8 mouse cellular contexts compared by ENCODE assay signal in the genomic region with DNA sequence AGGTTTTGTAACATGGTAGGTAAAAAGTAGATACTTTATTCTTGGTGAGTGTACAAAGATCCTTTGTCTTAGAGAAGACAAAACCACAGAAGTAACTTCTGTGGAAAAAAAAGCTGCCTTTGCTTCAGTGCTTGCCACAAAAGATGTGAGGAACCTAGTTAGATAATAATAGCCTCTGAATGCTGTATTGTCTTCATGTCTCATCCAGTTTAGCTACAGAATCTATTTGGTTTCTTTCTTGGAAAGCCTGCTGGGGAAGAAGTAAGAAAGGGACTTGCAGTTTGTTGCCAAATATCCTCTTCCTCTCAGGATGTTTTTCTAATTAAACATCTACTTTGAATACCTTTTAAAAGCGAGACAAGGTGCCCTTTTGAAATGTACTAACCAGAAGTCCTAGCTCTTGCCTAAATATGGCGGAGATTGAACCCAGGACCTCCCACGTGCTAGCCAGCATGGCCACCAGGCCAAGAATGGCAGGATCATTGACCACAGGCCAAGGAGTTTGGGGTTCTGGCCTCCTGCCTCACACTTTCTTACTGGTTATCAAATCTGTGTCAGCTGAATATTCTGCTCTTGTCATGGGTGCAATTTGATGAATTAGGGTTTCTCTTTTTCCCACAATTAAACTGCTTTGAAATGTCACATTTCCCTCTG. TPM values are rescaled to one million over a fixed set of nuclear protein-coding genes. Genes with fewer than 3 reads are reported as not detected.
A peak's percentile ranks its signal among the peaks of the same experiment; 100 is the strongest.
DNase-seq lines count a peak whose midpoint lies in the region; ATAC-seq and TF ChIP-seq lines count a peak whose summit lies in the region.

No protein-coding gene starts in this region.

- DNase-seq in adipocyte (ENCODE audit: low spot score), result peak; percentile 54
- DNase-seq in limb, embryonic 14.5 days (ENCODE audit: low spot score), result no peak
- no peak for DNase-seq in right cerebral cortex, adult 2 months (ENCODE audit: low spot score in 2 of 2)
- no peak for DNase-seq in thymus, postnatal 4 days

- H3K4me1 ChIP-seq in erythroblast, embryonic 14.5 days (ENCODE audit: control insufficient read depth), result peaks cover 57% of the 10 kb centered on the region
- peaks cover 10 to 48% of the 10 kb centered on the region in 2 experiments for H3K4me1 ChIP-seq in heart, embryonic 14.5 days (ENCODE audit: control insufficient read depth in 2 of 2, insufficient read depth in 2 of 2, low read length in 2 of 2)
- peaks cover 42% of the 10 kb centered on the region for H3K4me1 ChIP-seq in limb, embryonic 14.5 days (ENCODE audit: control insufficient read depth, insufficient read depth, low read length)
- H3K4me1 ChIP-seq in stomach, embryonic 16.5 days (ENCODE audit: control insufficient read depth, insufficient read depth, low read length), result peaks cover 46% of the 10 kb centered on the region

- peak overlapping the region; percentile 80 to 99 for H3K27ac ChIP-seq in heart, embryonic 14.5 days (replicated peaks in 1 of 2; ENCODE audit: control insufficient read depth in 1 of 2, insufficient read depth in 1 of 2, low read depth in 2 of 2, low read length in 2 of 2)
- H3K27ac ChIP-seq in limb, embryonic 14.5 days (replicated peaks; ENCODE audit: low read depth, low read length), result peak overlapping the region; percentile 99
- H3K27ac ChIP-seq in stomach, embryonic 16.5 days (ENCODE audit: low read length), result peak overlapping the region; percentile 97

- no peak for ATAC-seq in erythroblast, adult 5-6 weeks (replicated peaks; ENCODE audit: low FRiP score, poor library complexity, severe bottlenecking)
- ATAC-seq in heart, embryonic 14.5 days (ENCODE audit: insufficient number of reproducible peaks, insufficient read depth, low FRiP score, low read depth), result no peak
- ATAC-seq in limb, embryonic 14.5 days (ENCODE audit: low FRiP score, low read depth), result no peak
- no peak for ATAC-seq in stomach, embryonic 16.5 days (ENCODE audit: insufficient read depth, low FRiP score)

- H3K4me3 ChIP-seq in erythroblast, embryonic 14.5 days (replicated peaks), result peak overlapping the region; percentile 90
- H3K4me3 ChIP-seq in heart, embryonic 14.5 days (ENCODE audit: control insufficient read depth in 1 of 2, insufficient read depth in 1 of 2, low read depth in 1 of 2, low read length in 2 of 2), result peak overlapping the region; percentile 64 to 96
- peak overlapping the region; percentile 80 for H3K4me3 ChIP-seq in limb, embryonic 14.5 days (replicated peaks; ENCODE audit: low read length)
- peak overlapping the region; percentile 72 for H3K4me3 ChIP-seq in stomach, embryonic 16.5 days (replicated peaks; ENCODE audit: low read length)

- no peaks in the 10 kb centered on the region for H3K9me3 ChIP-seq in erythroblast, embryonic 14.5 days (ENCODE audit: control insufficient read depth, low read length)
- H3K9me3 ChIP-seq in heart, embryonic 14.5 days (ENCODE audit: control insufficient read depth, low read length), result no peaks in the 10 kb centered on the region
- H3K9me3 ChIP-seq in limb, embryonic 14.5 days (ENCODE audit: control insufficient read depth, low read length), result no peaks in the 10 kb centered on the region
- no peaks in the 10 kb centered on the region for H3K9me3 ChIP-seq in stomach, embryonic 16.5 days (replicated peaks; ENCODE audit: control insufficient read depth, low read length)

- H3K36me3 ChIP-seq in erythroblast, embryonic 14.5 days (ENCODE audit: control insufficient read depth), result peaks cover 43% of the 10 kb centered on the region
- peaks cover 49% of the 10 kb centered on the region for H3K36me3 ChIP-seq in heart, embryonic 14.5 days (ENCODE audit: control insufficient read depth, insufficient read depth, low read length)
- peaks cover 47% of the 10 kb centered on the region for H3K36me3 ChIP-seq in limb, embryonic 14.5 days (ENCODE audit: control insufficient read depth, insufficient read depth, low read length)
- peaks cover 25% of the 10 kb centered on the region for H3K36me3 ChIP-seq in stomach, embryonic 16.5 days (ENCODE audit: control insufficient read depth, insufficient read depth, low read length)

- no peaks in the 10 kb centered on the region for H3K27me3 ChIP-seq in erythroblast, embryonic 14.5 days (ENCODE audit: control insufficient read depth)
- H3K27me3 ChIP-seq in heart, embryonic 14.5 days (ENCODE audit: control insufficient read depth, insufficient read depth, low read length), result no peaks in the 10 kb centered on the region
- H3K27me3 ChIP-seq in limb, embryonic 14.5 days (ENCODE audit: control insufficient read depth, insufficient read depth, low read length), result no peaks in the 10 kb centered on the region
- no peaks in the 10 kb centered on the region for H3K27me3 ChIP-seq in stomach, embryonic 16.5 days (ENCODE audit: control insufficient read depth, insufficient read depth, low read length)

- H3K9ac ChIP-seq in heart, embryonic 14.5 days (ENCODE audit: low read length), result peak overlapping the region; percentile 99
- peak overlapping the region; percentile 82 for H3K9ac ChIP-seq in limb, embryonic 14.5 days (ENCODE audit: low read depth, low read length, severe bottlenecking)
- H3K9ac ChIP-seq in stomach, embryonic 16.5 days (ENCODE audit: low read length), result peak overlapping the region; percentile 83

- H3K4me2 ChIP-seq in heart, embryonic 14.5 days (ENCODE audit: low read length), result peak overlapping the region; percentile 71
- peak overlapping the region; percentile 57 for H3K4me2 ChIP-seq in limb, embryonic 14.5 days (replicated peaks; ENCODE audit: low read depth, low read length, severe bottlenecking)
- H3K4me2 ChIP-seq in stomach, embryonic 16.5 days (ENCODE audit: low read depth, low read length), result peak overlapping the region; percentile 89

- WGBS in heart, embryonic 14.5 days, result 5% methylated on average over 3 of the region's 3 CpGs
- 4% methylated on average over 3 of the region's 3 CpGs for WGBS in limb, embryonic 14.5 days
- 8% methylated on average over 3 of the region's 3 CpGs for WGBS in stomach, embryonic 16.5 days

- no peak for TF ChIP-seq POLR2A in limb, embryonic 14.5 days (IDR thresholded peaks at IDR 0.05; ENCODE audit: borderline replicate concordance, extremely low read depth, insufficient read depth, insufficient read length)

RNA-seq across cellular contexts. Expression of a gene that starts 2.0 kb away (rescaled TPM):
- 25.2 and 47.2 TPM in 2 replicates for polyA plus RNA-seq in erythroblast, embryonic 14.5 days (2012)
- 111 and 119 TPM in 2 replicates for total RNA-seq in erythroblast, adult 5-6 weeks (2015; ENCODE audit: low replicate concordance)
- total RNA-seq in erythroblast, adult 5-6 weeks (2017; ENCODE audit: low replicate concordance), result 73.2 and 74.7 TPM in 2 replicates
- 1,771 and 1,859 TPM in 2 replicates for polyA plus RNA-seq in heart, embryonic 14.5 days (2014; fragmentation: Nextera tagmentation; extraction: Ambion mirVana)
- polyA plus RNA-seq in limb, embryonic 14.5 days (2012; rRNA removed), result 675 and 907 TPM in 2 replicates
- polyA plus RNA-seq in limb, embryonic 14.5 days (2014; fragmentation: Nextera tagmentation; extraction: Ambion mirVana), result 1,291 and 1,302 TPM in 2 replicates
- polyA plus RNA-seq in stomach, embryonic 16.5 days (2015; fragmentation: Nextera tagmentation; extraction: Ambion mirVana), result 1,435 and 1,468 TPM in 2 replicates

RNA-seq across cellular contexts. Expression of a gene that starts 37.4 kb away (rescaled TPM):
- polyA plus RNA-seq in erythroblast, embryonic 14.5 days (2012), result not detected in 2 replicates
- total RNA-seq in erythroblast, adult 5-6 weeks (2015; ENCODE audit: low replicate concordance), result not detected in 2 replicates
- not detected in 2 replicates for total RNA-seq in erythroblast, adult 5-6 weeks (2017; ENCODE audit: low replicate concordance)
- polyA plus RNA-seq in heart, embryonic 14.5 days (2014; fragmentation: Nextera tagmentation; extraction: Ambion mirVana), result not detected in 2 replicates
- 0.14 and 0.26 TPM in 2 replicates for polyA plus RNA-seq in limb, embryonic 14.5 days (2012; rRNA removed)
- 0.14 TPM in 1 of 2 replicates, not detected in the other for polyA plus RNA-seq in limb, embryonic 14.5 days (2014; fragmentation: Nextera tagmentation; extraction: Ambion mirVana)
- polyA plus RNA-seq in stomach, embryonic 16.5 days (2015; fragmentation: Nextera tagmentation; extraction: Ambion mirVana), result not detected in 2 replicates

RNA-seq across cellular contexts. Expression of a gene that starts 42.9 kb away (rescaled TPM):
- polyA plus RNA-seq in erythroblast, embryonic 14.5 days (2012), result 3.1 and 3.5 TPM in 2 replicates
- total RNA-seq in erythroblast, adult 5-6 weeks (2015; ENCODE audit: low replicate concordance), result 11.1 and 22.4 TPM in 2 replicates
- 9.5 and 10.9 TPM in 2 replicates for total RNA-seq in erythroblast, adult 5-6 weeks (2017; ENCODE audit: low replicate concordance)
- 25.9 and 28.5 TPM in 2 replicates for polyA plus RNA-seq in heart, embryonic 14.5 days (2014; fragmentation: Nextera tagmentation; extraction: Ambion mirVana)
- 43.3 and 51.3 TPM in 2 replicates for polyA plus RNA-seq in limb, embryonic 14.5 days (2012; rRNA removed)
- polyA plus RNA-seq in limb, embryonic 14.5 days (2014; fragmentation: Nextera tagmentation; extraction: Ambion mirVana), result 28.5 and 32.3 TPM in 2 replicates
- 19.4 and 23.1 TPM in 2 replicates for polyA plus RNA-seq in stomach, embryonic 16.5 days (2015; fragmentation: Nextera tagmentation; extraction: Ambion mirVana)

Comparison
In these comparisons a context has a peak if more than half of its experiments do, and no peak if none do; other contexts are left out.
1. RNA of a gene that starts 2.0 kb away (polyA plus RNA-seq): 1,771 to 1,859 TPM in heart, embryonic 14.5 days, 1,435 to 1,468 TPM in stomach, embryonic 16.5 days and 675 to 1,302 TPM in limb, embryonic 14.5 days; 25.2 to 47.2 TPM in erythroblast, embryonic 14.5 days; every median in the first group is over 10 times any median in the second.
2. Peak in every context shown above with its lines, with median percentiles within 50 percentile points of each other: H3K4me3 ChIP-seq, H3K27ac ChIP-seq, H3K4me2 ChIP-seq and H3K9ac ChIP-seq.